Mouse (Mus musculus) 3T3-L1 (cell line): ENCODE measurements around the gene Rb1.
A peak's percentile ranks its signal among the peaks of the same experiment; 100 is the strongest.

Experiments used
- DNase-seq: peaks from one replicate; pipeline ENCODE4 v3.0.0-alpha.2; 2015; ENCODE audit warnings: low read depth, low spot score

Gene Rb1

GRCm38 (mm10) chr14:73325456-73326381, at the start of gene Rb1:
Gene Rb1 (minus strand): TSS chr14:73325822.
- peak; percentile 67 for DNase-seq

- DNase-seq: no peak
These were observed 48.8 kb upstream of the Rb1 start for GRCm38 (mm10) chr14:73374315-73374890.

- no peak for DNase-seq
These were observed 48.0 kb upstream of the Rb1 start for GRCm38 (mm10) chr14:73373606-73374005.

GRCm38 (mm10) chr14:73372990-73373389, 47.4 kb upstream of the Rb1 start:
- DNase-seq: no peak

GRCm38 (mm10) chr14:73371577-73371976, 46.0 kb upstream of the Rb1 start:
- DNase-seq: no peak

GRCm38 (mm10) chr14:73370695-73371372, 45.2 kb upstream of the Rb1 start:
- DNase-seq: no peak

GRCm38 (mm10) chr14:73370078-73370670, 44.6 kb upstream of the Rb1 start:
- DNase-seq: no peak

- DNase-seq: no peak
These were observed 44.0 kb upstream of the Rb1 start for GRCm38 (mm10) chr14:73369634-73370033.

- no peak for DNase-seq
These were observed 43.3 kb upstream of the Rb1 start for GRCm38 (mm10) chr14:73368966-73369365.

- DNase-seq: no peak
These were observed 42.6 kb upstream of the Rb1 start for GRCm38 (mm10) chr14:73368221-73368620.

- no peak for DNase-seq
These were observed 40.7 kb upstream of the Rb1 start for GRCm38 (mm10) chr14:73366278-73366677.

- DNase-seq: no peak
These were observed 38.2 kb upstream of the Rb1 start for GRCm38 (mm10) chr14:73363782-73364181.

- no peak for DNase-seq
These were observed 29.1 kb upstream of the Rb1 start for GRCm38 (mm10) chr14:73354700-73355099.

- no peak for DNase-seq
These were observed 25.5 kb upstream of the Rb1 start for GRCm38 (mm10) chr14:73351118-73351517.

GRCm38 (mm10) chr14:73350029-73350428, 24.4 kb upstream of the Rb1 start:
- no peak for DNase-seq

GRCm38 (mm10) chr14:73349061-73349670, 23.5 kb upstream of the Rb1 start:
- no peak for DNase-seq

- DNase-seq: no peak
These were observed 21.7 kb upstream of the Rb1 start for GRCm38 (mm10) chr14:73347302-73347701.

- DNase-seq: no peak
These were observed 20.0 kb upstream of the Rb1 start for GRCm38 (mm10) chr14:73345614-73346013.

- DNase-seq: no peak
These were observed 14.6 kb upstream of the Rb1 start for GRCm38 (mm10) chr14:73340051-73340755.

GRCm38 (mm10) chr14:73339615-73340014, 14.0 kb upstream of the Rb1 start:
- DNase-seq: no peak
